Mouse (Mus musculus) megakaryocyte, embryonic 14.5 days (primary cell): ENCODE results near the gene 1600014C23Rik. TPM values are rescaled to one million over a fixed set of nuclear protein-coding genes. Genes with fewer than 3 reads are reported as not detected.

ENCODE experiments used
- H3K27me3 ChIP-seq: replicated peaks from 2 replicates; pipeline ENCODE3; 2012; ENCODE audit warnings: inconsistent platforms
- H3K36me3 ChIP-seq: replicated peaks from 2 replicates; pipeline ENCODE3; 2012; ENCODE audit warnings: low read length, inconsistent platforms, mixed read lengths
- H3K4me1 ChIP-seq: 2 replicates; pipeline ENCODE4 v1.6.1; 2012; ENCODE audit warnings: inconsistent platforms
- H3K4me3 ChIP-seq: replicated peaks from 2 replicates; pipeline ENCODE3; 2012; ENCODE audit warnings: moderate library complexity, mild to moderate bottlenecking, inconsistent platforms
- H3K9me3 ChIP-seq: 2 replicates; pipeline ENCODE4 v1.6.1; 2012; ENCODE audit warnings: inconsistent platforms
- FLI1 ChIP-seq: IDR thresholded peaks from 2 replicates; pipeline ENCODE4 v1.6.1; 2012; ENCODE audit warnings: low read length, inconsistent platforms, mixed read lengths
- GATA1 ChIP-seq: IDR thresholded peaks from 3 replicates; pipeline ENCODE4 v1.6.1; 2012; ENCODE audit warnings: mixed read lengths, low read length, inconsistent platforms, borderline replicate concordance
- polyA plus RNA-seq: library from polyadenylated mRNA; stranded (reverse); fragments of >175 nt; gene quantifications from 2 replicates; pipeline ENCODE4 v1.2.3, GENCODE M21; 2012; ENCODE audit warnings: low replicate concordance; ENCODE audit not compliant: insufficient read depth

Gene 1600014C23Rik
- polyA plus RNA-seq, 1 experiment = 1.3 TPM

- H3K27me3 ChIP-seq = no peaks in the 10 kb centered on the region
- H3K4me1 ChIP-seq = peaks cover 63% of the 10 kb centered on the region
- peaks cover 12% of the 10 kb centered on the region for H3K36me3 ChIP-seq
- H3K4me3 ChIP-seq = peak overlapping the region; percentile 80
- no peaks in the 10 kb centered on the region for H3K9me3 ChIP-seq
- TF ChIP-seq FLI1 (no peak), GATA1 (no peak)
Observed at GRCm38 (mm10) chr17:45742371-45743147, 8.9 kb upstream of the 1600014C23Rik start.

GRCm38 (mm10) chr17:45737078-45737601, 3.5 kb upstream of the 1600014C23Rik start:
- TF ChIP-seq GATA1 (no peak), FLI1 (no peak)
- Histone ChIP-seq H3K27me3 (peaks cover 10% of the 10 kb centered on the region), H3K4me3 (peak overlapping the region; percentile 94), H3K9me3 (no peaks in the 10 kb centered on the region), H3K36me3 (peaks cover 10% of the 10 kb centered on the region), H3K4me1 (peaks cover 61% of the 10 kb centered on the region)

- Histone ChIP-seq H3K4me1 (peaks cover 60% of the 10 kb centered on the region), H3K4me3 (peak overlapping the region; percentile 94), H3K36me3 (peaks cover 10% of the 10 kb centered on the region), H3K9me3 (no peaks in the 10 kb centered on the region), H3K27me3 (peaks cover 13% of the 10 kb centered on the region)
- no peak for TF ChIP-seq FLI1
- TF ChIP-seq GATA1 = no peak
Observed at GRCm38 (mm10) chr17:45736311-45737077, 2.9 kb upstream of the 1600014C23Rik start.

- Histone ChIP-seq H3K27me3 (peaks cover 14% of the 10 kb centered on the region), H3K4me1 (peaks cover 67% of the 10 kb centered on the region), H3K36me3 (peaks cover 9% of the 10 kb centered on the region), H3K4me3 (peak overlapping the region; percentile 94), H3K9me3 (no peaks in the 10 kb centered on the region)
- TF ChIP-seq FLI1 = no peak
- no peak for TF ChIP-seq GATA1
Observed at GRCm38 (mm10) chr17:45735382-45736310, 2.0 kb upstream of the 1600014C23Rik start.

- H3K4me1 ChIP-seq = peaks cover 67% of the 10 kb centered on the region
- H3K9me3 ChIP-seq = no peaks in the 10 kb centered on the region
- H3K4me3 ChIP-seq = peak overlapping the region; percentile 94
- peaks cover 4% of the 10 kb centered on the region for H3K36me3 ChIP-seq
- H3K27me3 ChIP-seq = peaks cover 20% of the 10 kb centered on the region
- TF ChIP-seq GATA1 (no peak), FLI1 (no peak)
Observed at GRCm38 (mm10) chr17:45734881-45735280, 1.2 kb upstream of the 1600014C23Rik start.

- TF ChIP-seq FLI1 (no peak), GATA1 (no peak)
- Histone ChIP-seq H3K4me1 (peaks cover 67% of the 10 kb centered on the region), H3K9me3 (no peaks in the 10 kb centered on the region), H3K36me3 (peaks cover 2% of the 10 kb centered on the region), H3K27me3 (peaks cover 25% of the 10 kb centered on the region), H3K4me3 (peak overlapping the region; percentile 94)
Observed at GRCm38 (mm10) chr17:45734333-45734732, 689 bp upstream of the 1600014C23Rik start.

GRCm38 (mm10) chr17:45733038-45733734, 458 bp downstream of the 1600014C23Rik start:
- Histone ChIP-seq H3K27me3 (peaks cover 30% of the 10 kb centered on the region), H3K4me1 (peaks cover 72% of the 10 kb centered on the region), H3K36me3 (no peaks in the 10 kb centered on the region), H3K4me3 (peak overlapping the region; percentile 89), H3K9me3 (no peaks in the 10 kb centered on the region)
- no peak for TF ChIP-seq GATA1
- no peak for TF ChIP-seq FLI1

- Histone ChIP-seq H3K27me3 (peaks cover 30% of the 10 kb centered on the region), H3K9me3 (no peaks in the 10 kb centered on the region), H3K36me3 (no peaks in the 10 kb centered on the region), H3K4me3 (peak overlapping the region; percentile 33), H3K4me1 (peaks cover 74% of the 10 kb centered on the region)
- no peak for TF ChIP-seq GATA1
- no peak for TF ChIP-seq FLI1
Observed at GRCm38 (mm10) chr17:45731172-45731864, 2.3 kb downstream of the 1600014C23Rik start.
